Mouse (Mus musculus): Measurements from ENCODE around the gene Fam78a. TPM values are rescaled to one million over a fixed set of nuclear protein-coding genes. Genes with fewer than 3 reads are reported as not detected.
A peak's percentile ranks its signal among the peaks of the same experiment; 100 is the strongest.

The Fam78a gene
- polyA plus RNA-seq, 1 experiment from 2014 or later: 0.56 TPM

- Histone ChIP-seq H3K9ac (no peak overlapping the region), H3K4me2 (replicated peaks) (no peak overlapping the region), H3K9me3 (ENCODE audit: control insufficient read depth, low read length) (no peaks in the 10 kb centered on the region), H3K36me3 (replicated peaks; ENCODE audit: control insufficient read depth, insufficient read depth) (no peaks in the 10 kb centered on the region), H3K27me3 (ENCODE audit: control insufficient read depth, insufficient read depth, low read length) (peaks cover 36% of the 10 kb centered on the region), H3K4me1 (replicated peaks; ENCODE audit: control insufficient read depth, insufficient read depth, low read length) (peaks cover 11% of the 10 kb centered on the region; the same call in 1 of the 2 replicates), H3K4me3 (replicated peaks; ENCODE audit: low read length) (no peak overlapping the region), H3K27ac (no peak overlapping the region)
- DNase-seq (ENCODE audit: low spot score) (no peak), ATAC-seq (ENCODE audit: low FRiP score) (no peak)
- 49% methylated on average over 2 of the region's 2 CpGs for WGBS
Measured at GRCm38 (mm10) chr2:32090145-32090544, 5.5 kb upstream of the Fam78a start.

GRCm38 (mm10) chr2:32089606-32090005, 4.9 kb upstream of the Fam78a start:
- H3K4me2 ChIP-seq (replicated peaks): no peak overlapping the region
- H3K4me3 ChIP-seq (replicated peaks; ENCODE audit: low read length): no peak overlapping the region
- ATAC-seq (ENCODE audit: low FRiP score): no peak
- no peak for DNase-seq (ENCODE audit: low spot score)
- H3K9ac ChIP-seq: no peak overlapping the region
- no peaks in the 10 kb centered on the region for H3K36me3 ChIP-seq (replicated peaks; ENCODE audit: control insufficient read depth, insufficient read depth)
- H3K9me3 ChIP-seq (ENCODE audit: control insufficient read depth, low read length): no peaks in the 10 kb centered on the region
- 81% methylated on average over 3 of the region's 3 CpGs for WGBS
- H3K4me1 ChIP-seq (replicated peaks; ENCODE audit: control insufficient read depth, insufficient read depth, low read length): peaks cover 11% of the 10 kb centered on the region; the same call in 1 of the 2 replicates
- H3K27me3 ChIP-seq (ENCODE audit: control insufficient read depth, insufficient read depth, low read length): peaks cover 36% of the 10 kb centered on the region
- H3K27ac ChIP-seq: no peak overlapping the region

- Histone ChIP-seq H3K4me1 (replicated peaks; ENCODE audit: control insufficient read depth, insufficient read depth, low read length) (peaks cover 19% of the 10 kb centered on the region), H3K27me3 (ENCODE audit: control insufficient read depth, insufficient read depth, low read length) (peaks cover 44% of the 10 kb centered on the region)
- WGBS: 7% methylated on average over 35 of the region's 35 CpGs
Measured at GRCm38 (mm10) chr2:32088372-32088981, 3.8 kb upstream of the Fam78a start.

GRCm38 (mm10) chr2:32087606-32088005, 2.9 kb upstream of the Fam78a start:
- Histone ChIP-seq H3K9ac (no peak overlapping the region), H3K4me1 (replicated peaks; ENCODE audit: control insufficient read depth, insufficient read depth, low read length) (peaks cover 28% of the 10 kb centered on the region), H3K9me3 (ENCODE audit: control insufficient read depth, low read length) (no peaks in the 10 kb centered on the region), H3K36me3 (replicated peaks; ENCODE audit: control insufficient read depth, insufficient read depth) (no peaks in the 10 kb centered on the region), H3K4me3 (replicated peaks; ENCODE audit: low read length) (no peak overlapping the region), H3K4me2 (replicated peaks) (no peak overlapping the region), H3K27ac (no peak overlapping the region), H3K27me3 (ENCODE audit: control insufficient read depth, insufficient read depth, low read length) (peaks cover 53% of the 10 kb centered on the region)
- ATAC-seq (ENCODE audit: low FRiP score): no peak
- DNase-seq (ENCODE audit: low spot score): no peak
- 55% methylated on average over 4 of the region's 4 CpGs for WGBS

More at GRCm38 (mm10) chr2:32088372-32088981, 3.8 kb upstream of the Fam78a start:
- Histone ChIP-seq H3K9me3 (ENCODE audit: control insufficient read depth, low read length) (no peaks in the 10 kb centered on the region), H3K9ac (0 out of 2 replicates have a peak overlapping the region, but pooled peaks have one; percentile 16), H3K27ac (no peak overlapping the region), H3K4me2 (replicated peaks) (peak overlapping the region; percentile 54), H3K36me3 (replicated peaks; ENCODE audit: control insufficient read depth, insufficient read depth) (no peaks in the 10 kb centered on the region), H3K4me3 (replicated peaks; ENCODE audit: low read length) (peak overlapping the region; percentile 20; the same call in 1 of the 2 replicates)
- ATAC-seq (ENCODE audit: low FRiP score): no peak
- DNase-seq (ENCODE audit: low spot score): peak; percentile 52

- peaks cover 30% of the 10 kb centered on the region for H3K4me1 ChIP-seq (replicated peaks; ENCODE audit: control insufficient read depth, insufficient read depth, low read length)
- ATAC-seq (ENCODE audit: low FRiP score) (no peak), DNase-seq (ENCODE audit: low spot score) (no peak)
- no peaks in the 10 kb centered on the region for H3K9me3 ChIP-seq (ENCODE audit: control insufficient read depth, low read length)
- no peak overlapping the region for H3K4me2 ChIP-seq (replicated peaks)
- H3K9ac ChIP-seq: no peak overlapping the region
- H3K27ac ChIP-seq: no peak overlapping the region
- WGBS: 75% methylated on average over 2 of the region's 2 CpGs
- peaks cover 66% of the 10 kb centered on the region for H3K27me3 ChIP-seq (ENCODE audit: control insufficient read depth, insufficient read depth, low read length)
- H3K36me3 ChIP-seq (replicated peaks; ENCODE audit: control insufficient read depth, insufficient read depth): no peaks in the 10 kb centered on the region
- H3K4me3 ChIP-seq (replicated peaks; ENCODE audit: low read length): no peak overlapping the region
Measured at GRCm38 (mm10) chr2:32085231-32085630, 574 bp upstream of the Fam78a start.

GRCm38 (mm10) chr2:32084872-32085199, 179 bp upstream of the Fam78a start:
- no peak for ATAC-seq (ENCODE audit: low FRiP score)

GRCm38 (mm10) chr2:32083159-32084011, 1.3 kb downstream of the Fam78a start:
- WGBS: 1% methylated on average over 91 of the region's 91 CpGs
- H3K4me2 ChIP-seq (replicated peaks): peak overlapping the region; percentile 100
- H3K27ac ChIP-seq: no peak overlapping the region
- H3K4me3 ChIP-seq (replicated peaks; ENCODE audit: low read length): peak overlapping the region; percentile 58
- no peaks in the 10 kb centered on the region for H3K9me3 ChIP-seq (ENCODE audit: control insufficient read depth, low read length)
- H3K4me1 ChIP-seq (replicated peaks; ENCODE audit: control insufficient read depth, insufficient read depth, low read length): peaks cover 22% of the 10 kb centered on the region
- H3K9ac ChIP-seq: peak overlapping the region; percentile 63
- no peak for ATAC-seq (ENCODE audit: low FRiP score)
- H3K27me3 ChIP-seq (ENCODE audit: control insufficient read depth, insufficient read depth, low read length): peaks cover 50% of the 10 kb centered on the region
- H3K36me3 ChIP-seq (replicated peaks; ENCODE audit: control insufficient read depth, insufficient read depth): no peaks in the 10 kb centered on the region
- DNase-seq (ENCODE audit: low spot score): no peak

More at GRCm38 (mm10) chr2:32084872-32085199, 179 bp upstream of the Fam78a start:
- 25% methylated on average over 2 of the region's 2 CpGs for WGBS
- Histone ChIP-seq H3K27me3 (ENCODE audit: control insufficient read depth, insufficient read depth, low read length) (peaks cover 62% of the 10 kb centered on the region), H3K27ac (no peak overlapping the region), H3K36me3 (replicated peaks; ENCODE audit: control insufficient read depth, insufficient read depth) (no peaks in the 10 kb centered on the region), H3K4me3 (replicated peaks; ENCODE audit: low read length) (peak overlapping the region; percentile 58), H3K4me1 (replicated peaks; ENCODE audit: control insufficient read depth, insufficient read depth, low read length) (peaks cover 30% of the 10 kb centered on the region), H3K9me3 (ENCODE audit: control insufficient read depth, low read length) (no peaks in the 10 kb centered on the region), H3K4me2 (replicated peaks) (peak overlapping the region; percentile 100), H3K9ac (no peak overlapping the region)
- no peak for DNase-seq (ENCODE audit: low spot score)

GRCm38 (mm10) chr2:32082229-32082628, 2.4 kb downstream of the Fam78a start:
- Histone ChIP-seq H3K36me3 (replicated peaks; ENCODE audit: control insufficient read depth, insufficient read depth) (no peaks in the 10 kb centered on the region), H3K27me3 (ENCODE audit: control insufficient read depth, insufficient read depth, low read length) (peaks cover 41% of the 10 kb centered on the region), H3K4me2 (replicated peaks) (peak overlapping the region; percentile 100), H3K4me3 (replicated peaks; ENCODE audit: low read length) (peak overlapping the region; percentile 58), H3K9ac (peak overlapping the region; percentile 63; the same call in 1 of the 2 replicates), H3K9me3 (ENCODE audit: control insufficient read depth, low read length) (no peaks in the 10 kb centered on the region), H3K27ac (no peak overlapping the region), H3K4me1 (replicated peaks; ENCODE audit: control insufficient read depth, insufficient read depth, low read length) (peaks cover 19% of the 10 kb centered on the region)
- WGBS: 48% methylated on average over 2 of the region's 2 CpGs
- DNase-seq (ENCODE audit: low spot score): no peak
- ATAC-seq (ENCODE audit: low FRiP score): no peak

GRCm38 (mm10) chr2:32081296-32081929, 3.2 kb downstream of the Fam78a start:
- Histone ChIP-seq H3K4me2 (replicated peaks) (no peak overlapping the region), H3K9ac (no peak overlapping the region), H3K4me3 (replicated peaks; ENCODE audit: low read length) (no peak overlapping the region), H3K27me3 (ENCODE audit: control insufficient read depth, insufficient read depth, low read length) (peaks cover 37% of the 10 kb centered on the region), H3K9me3 (ENCODE audit: control insufficient read depth, low read length) (no peaks in the 10 kb centered on the region), H3K4me1 (replicated peaks; ENCODE audit: control insufficient read depth, insufficient read depth, low read length) (peaks cover 19% of the 10 kb centered on the region), H3K27ac (no peak overlapping the region), H3K36me3 (replicated peaks; ENCODE audit: control insufficient read depth, insufficient read depth) (no peaks in the 10 kb centered on the region)
- ATAC-seq (ENCODE audit: low FRiP score): no peak
- WGBS: 82% methylated on average over 14 of the region's 14 CpGs
- DNase-seq (ENCODE audit: low spot score): no peak
